Mouse (Mus musculus) midbrain, postnatal 0 days (tissue): ENCODE results near the gene Ncf1. TPM values are rescaled to one million over a fixed set of nuclear protein-coding genes. Genes with fewer than 3 reads are reported as not detected.

Experiments
- ATAC-seq: fragments of 200-750 bp; cut with Nextera tagmentation; 2 replicates; pipeline ENCODE4 v1.8.0; 2017; ENCODE audit warnings: moderate number of reproducible peaks, mild to moderate bottlenecking, moderate TSS enrichment, moderate library complexity; ENCODE audit not compliant: low FRiP score
- DNase-seq: peaks from one replicate; pipeline ENCODE4 v3.0.0-alpha.2; 2015; ENCODE audit warnings: low spot score
- H3K27ac ChIP-seq: fragments of 300-500 bp; sonication (generic); 2 replicates; pipeline ENCODE4 v1.5.1; 2014; ENCODE audit warnings: low read depth, mild to moderate bottlenecking, low read length, mixed read lengths
- H3K27me3 ChIP-seq: fragments of 300-500 bp; sonication (generic); 2 replicates; pipeline ENCODE4 v1.6.1; 2014; ENCODE audit warnings: low read length, control low read depth, mixed read lengths; ENCODE audit not compliant: insufficient read depth
- H3K36me3 ChIP-seq: fragments of 300-500 bp; sonication (generic); 2 replicates; pipeline ENCODE4 v1.6.1; 2014; ENCODE audit warnings: low read length, control low read depth, mixed read lengths; ENCODE audit not compliant: insufficient read depth
- H3K4me1 ChIP-seq: fragments of 300-500 bp; sonication (generic); 2 replicates; pipeline ENCODE4 v1.6.1; 2014; ENCODE audit warnings: mild to moderate bottlenecking, control low read depth, antibody characterized with exemption, low read length, mixed read lengths; ENCODE audit not compliant: insufficient read depth
- H3K4me2 ChIP-seq: fragments of 300-500 bp; sonication (generic); 2 replicates; pipeline ENCODE4 v1.6.1; 2014; ENCODE audit warnings: low read depth, mild to moderate bottlenecking, low read length, mixed read lengths; ENCODE audit not compliant: poor library complexity, severe bottlenecking
- H3K4me3 ChIP-seq: fragments of 300-500 bp; sonication (generic); 2 replicates; pipeline ENCODE4 v1.5.1; 2014; ENCODE audit warnings: low read depth, mild to moderate bottlenecking, low read length, moderate library complexity
- H3K9ac ChIP-seq: fragments of 300-500 bp; sonication (generic); replicated peaks from 2 replicates; pipeline ENCODE4 v1.6.1; 2014; ENCODE audit warnings: mild to moderate bottlenecking, low read length, moderate library complexity, mixed read lengths; ENCODE audit not compliant: poor library complexity, severe bottlenecking
- H3K9me3 ChIP-seq: fragments of 300-500 bp; sonication (generic); 2 replicates; pipeline ENCODE4 v1.6.1; 2016; ENCODE audit warnings: low read length, control low read depth
- CTCF ChIP-seq: IDR thresholded peaks from 2 replicates; pipeline ENCODE4 v1.5.1; 2016; ENCODE audit warnings: antibody characterized with exemption, mild to moderate bottlenecking
- WGBS: fragments of 180-500 bp; shearing (Covaris S2); extraction: QIAGEN DNeasy Blood & Tissue Kit; methylation state at CpG from one replicate; pipeline ENCODE4 v1.1.7; 2014; 5-methylcytosine and 5-hydroxymethylcytosine counted together
- polyA plus RNA-seq: library from polyadenylated mRNA; unstranded; fragments of >200 nt; fragmentation: Nextera tagmentation; extraction: Ambion mirVana; gene quantifications from 2 replicates; pipeline ENCODE4 v1.2.1, GENCODE M21; 2015
- total RNA-seq: library from RNA; depleted of rRNA; stranded (reverse); fragments of >200 nt; gene quantifications from 2 replicates; pipeline ENCODE4 v1.2.3, GENCODE M21; 2014

The Ncf1 gene
- total and polyA plus RNA-seq, 2 experiments from 2014 or later = 2.2 to 4.3 TPM

GRCm38 (mm10) chr5:134271421-134271820, 42.0 kb upstream of the Ncf1 start:
- Histone ChIP-seq H3K36me3 (peaks cover 62% of the 10 kb centered on the region), H3K27ac (no peak overlapping the region), H3K27me3 (no peaks in the 10 kb centered on the region), H3K4me3 (no peak overlapping the region), H3K9me3 (no peaks in the 10 kb centered on the region), H3K4me2 (no peak overlapping the region), H3K4me1 (no peaks in the 10 kb centered on the region), H3K9ac (no peak overlapping the region)
- 82% methylated on average over 11 of the region's 11 CpGs for WGBS
- no peak for ATAC-seq
- DNase-seq = no peak
- TF ChIP-seq CTCF = no peak

- Histone ChIP-seq H3K4me2 (no peak overlapping the region), H3K36me3 (peaks cover 59% of the 10 kb centered on the region), H3K9me3 (no peaks in the 10 kb centered on the region), H3K27ac (no peak overlapping the region), H3K4me1 (no peaks in the 10 kb centered on the region), H3K4me3 (no peak overlapping the region), H3K27me3 (no peaks in the 10 kb centered on the region), H3K9ac (no peak overlapping the region)
- 98% methylated on average over 4 of the region's 4 CpGs for WGBS
- DNase-seq (no peak), ATAC-seq (no peak)
- TF ChIP-seq CTCF = no peak
These were observed 41.1 kb upstream of the Ncf1 start for GRCm38 (mm10) chr5:134270566-134270965.

GRCm38 (mm10) chr5:134269751-134270150, 40.3 kb upstream of the Ncf1 start:
- Histone ChIP-seq H3K9ac (no peak overlapping the region), H3K36me3 (peaks cover 57% of the 10 kb centered on the region), H3K4me3 (no peak overlapping the region), H3K27me3 (no peaks in the 10 kb centered on the region), H3K9me3 (no peaks in the 10 kb centered on the region), H3K4me2 (no peak overlapping the region), H3K27ac (no peak overlapping the region), H3K4me1 (no peaks in the 10 kb centered on the region)
- no peak for TF ChIP-seq CTCF
- ATAC-seq (no peak), DNase-seq (no peak)
- 89% methylated on average over 5 of the region's 5 CpGs for WGBS

- peaks cover 57% of the 10 kb centered on the region for H3K36me3 ChIP-seq
- H3K4me2 ChIP-seq = no peak overlapping the region
- no peak overlapping the region for H3K9ac ChIP-seq
- DNase-seq (no peak), ATAC-seq (no peak)
- no peaks in the 10 kb centered on the region for H3K9me3 ChIP-seq
- 97% methylated on average over 8 of the region's 8 CpGs for WGBS
- no peak overlapping the region for H3K27ac ChIP-seq
- no peaks in the 10 kb centered on the region for H3K4me1 ChIP-seq
- no peaks in the 10 kb centered on the region for H3K27me3 ChIP-seq
- H3K4me3 ChIP-seq = no peak overlapping the region
- TF ChIP-seq CTCF = no peak
These were observed 39.3 kb upstream of the Ncf1 start for GRCm38 (mm10) chr5:134268751-134269150.

- Histone ChIP-seq H3K4me3 (no peak overlapping the region), H3K9me3 (no peaks in the 10 kb centered on the region), H3K36me3 (peaks cover 58% of the 10 kb centered on the region), H3K4me1 (no peaks in the 10 kb centered on the region), H3K4me2 (no peak overlapping the region), H3K27me3 (no peaks in the 10 kb centered on the region), H3K9ac (no peak overlapping the region), H3K27ac (no peak overlapping the region)
- DNase-seq = no peak
- no peak for ATAC-seq
- no peak for TF ChIP-seq CTCF
- 91% methylated on average over 18 of the region's 18 CpGs for WGBS
These were observed 37.0 kb upstream of the Ncf1 start for GRCm38 (mm10) chr5:134266404-134266803.

GRCm38 (mm10) chr5:134265890-134266289, 36.5 kb upstream of the Ncf1 start:
- H3K9ac ChIP-seq = no peak overlapping the region
- no peak for ATAC-seq
- no peaks in the 10 kb centered on the region for H3K9me3 ChIP-seq
- DNase-seq = no peak
- no peak for TF ChIP-seq CTCF
- no peaks in the 10 kb centered on the region for H3K27me3 ChIP-seq
- no peak overlapping the region for H3K27ac ChIP-seq
- H3K36me3 ChIP-seq = peaks cover 57% of the 10 kb centered on the region
- 77% methylated on average over 2 of the region's 2 CpGs for WGBS
- H3K4me3 ChIP-seq = no peak overlapping the region
- no peak overlapping the region for H3K4me2 ChIP-seq
- H3K4me1 ChIP-seq = no peaks in the 10 kb centered on the region
